Mouse (Mus musculus) small intestine, adult 2 months (tissue): ENCODE measurements around the gene Rs1. TPM values are rescaled to one million over a fixed set of nuclear protein-coding genes. Genes with fewer than 3 reads are reported as not detected.
A peak's percentile ranks its signal among the peaks of the same experiment; 100 is the strongest.
"Not testable (repeated sequence)": the region's sequence is repeated elsewhere in the genome, so short reads cannot be mapped to it uniquely, and the experiment has no call there.

ENCODE experiments used
- H3K27ac ChIP-seq: fragments of 200-500 bp; 2 replicates; pipeline ENCODE4 v1.5.1; 2012; ENCODE audit warnings: low read depth, low read length, control low read depth, inconsistent platforms; ENCODE audit not compliant: insufficient read depth
- H3K27me3 ChIP-seq: fragments of 200-500 bp; 2 replicates; pipeline ENCODE4 v1.6.1; 2012; ENCODE audit warnings: mild to moderate bottlenecking, moderate library complexity, low read length, inconsistent platforms; ENCODE audit not compliant: control insufficient read depth, insufficient read depth
- H3K36me3 ChIP-seq: fragments of 200-500 bp; 2 replicates; pipeline ENCODE4 v1.6.1; 2012; ENCODE audit warnings: mild to moderate bottlenecking, low read length, control low read depth, inconsistent platforms; ENCODE audit not compliant: control insufficient read depth, insufficient read depth
- H3K4me1 ChIP-seq: fragments of 200-500 bp; 2 replicates; pipeline ENCODE4 v1.6.1; 2012; ENCODE audit warnings: low read length, inconsistent platforms, mixed read lengths; ENCODE audit not compliant: control insufficient read depth, insufficient read depth, insufficient read length
- H3K4me3 ChIP-seq: fragments of 200-500 bp; 2 replicates; pipeline ENCODE4 v1.5.1; 2012; ENCODE audit warnings: low read depth, mild to moderate bottlenecking, control low read depth, inconsistent platforms, low read length, moderate library complexity
- CTCF ChIP-seq: fragments of 200-500 bp; IDR thresholded peaks from 2 replicates; pipeline ENCODE4 v1.5.1; 2012; ENCODE audit warnings: low read depth, mild to moderate bottlenecking, control low read depth, inconsistent platforms, low read length, moderate library complexity, mixed read lengths; ENCODE audit not compliant: insufficient replicate concordance, insufficient read length; ENCODE audit errors: extremely low read depth
- POLR2A ChIP-seq: fragments of 200-500 bp; IDR thresholded peaks from 2 replicates; pipeline ENCODE4 v1.6.1; 2012; ENCODE audit warnings: low read depth, mild to moderate bottlenecking, control low read depth, inconsistent platforms, low read length, moderate library complexity
- WGBS: fragments of 180-500 bp; shearing (Covaris S2); methylation state at CpG from one replicate; pipeline ENCODE4 v1.1.7; 2018; 5-methylcytosine and 5-hydroxymethylcytosine counted together
- polyA plus RNA-seq: library from polyadenylated mRNA; depleted of rRNA; stranded (reverse); fragments of >200 nt; gene quantifications from 2 replicates; pipeline ENCODE4 v1.2.3, GENCODE M21; 2012; rRNA removed

Gene Rs1
- polyA plus RNA-seq: not detected in 2 replicates

- H3K36me3 ChIP-seq: no peaks in the 10 kb centered on the region
- no peak within 1 kb of the TSS for H3K27ac ChIP-seq
- no peak within 1 kb of the TSS for H3K4me3 ChIP-seq
- 76% methylated on average over 2 of the region's 2 CpGs for WGBS
- no peaks in the 10 kb centered on the region for H3K4me1 ChIP-seq
- H3K27me3 ChIP-seq: no peaks in the 10 kb centered on the region
- TF ChIP-seq CTCF: no peak
- no peak for TF ChIP-seq POLR2A
Measured at GRCm38 (mm10) chrX:160767713-160768112, at the start of gene Rs1. TSS of gene Rs1 (plus strand) at chrX:160768013.

GRCm38 (mm10) chrX:160735650-160736049 is 32.2 kb upstream of the Rs1 start, which contains the start of gene Ppef1:
TSS of gene Ppef1 (minus strand) at chrX:160735765.
- Histone ChIP-seq H3K4me3 (no peak within 1 kb of the TSS), H3K4me1 (no peaks in the 10 kb centered on the region), H3K36me3 (no peaks in the 10 kb centered on the region), H3K27me3 (no peaks in the 10 kb centered on the region), H3K27ac (no peak within 1 kb of the TSS)
- WGBS: 55% methylated on average over 5 of the region's 5 CpGs
- TF ChIP-seq CTCF (no peak), POLR2A (no peak)

GRCm38 (mm10) chrX:160745399-160745798 is 22.4 kb upstream of the Rs1 start:
- no peaks in the 10 kb centered on the region for H3K36me3 ChIP-seq
- H3K4me1 ChIP-seq: no peaks in the 10 kb centered on the region
- WGBS: 48% methylated on average over 1 of the region's 1 CpGs
- no peak overlapping the region for H3K4me3 ChIP-seq
- no peaks in the 10 kb centered on the region for H3K27me3 ChIP-seq
- H3K27ac ChIP-seq: no peak overlapping the region
- no peak for TF ChIP-seq POLR2A
- no peak for TF ChIP-seq CTCF

- 42% methylated on average over 1 of the region's 1 CpGs for WGBS
- no peaks in the 10 kb centered on the region for H3K36me3 ChIP-seq
- H3K27ac ChIP-seq: no peak overlapping the region
- TF ChIP-seq CTCF: no peak
- TF ChIP-seq POLR2A: no peak
- H3K27me3 ChIP-seq: no peaks in the 10 kb centered on the region
- no peaks in the 10 kb centered on the region for H3K4me1 ChIP-seq
- no peak overlapping the region for H3K4me3 ChIP-seq
Measured at GRCm38 (mm10) chrX:160748653-160749052, 19.2 kb upstream of the Rs1 start.

GRCm38 (mm10) chrX:160750808-160751207 is 17.0 kb upstream of the Rs1 start:
- Histone ChIP-seq H3K4me3 (no peak overlapping the region), H3K27ac (no peak overlapping the region), H3K36me3 (no peaks in the 10 kb centered on the region), H3K27me3 (no peaks in the 10 kb centered on the region), H3K4me1 (no peaks in the 10 kb centered on the region)
- TF ChIP-seq CTCF (no peak), POLR2A (no peak)
- WGBS: 96% methylated on average over 8 of the region's 8 CpGs

GRCm38 (mm10) chrX:160765389-160766232 is 2.2 kb upstream of the Rs1 start:
- no peaks in the 10 kb centered on the region for H3K4me1 ChIP-seq
- WGBS: 17% methylated on average over 30 of the region's 30 CpGs
- peak overlapping the region; percentile 68 for H3K4me3 ChIP-seq
- H3K27me3 ChIP-seq: no peaks in the 10 kb centered on the region
- TF ChIP-seq CTCF (no peak), POLR2A (no peak)
- H3K36me3 ChIP-seq: no peaks in the 10 kb centered on the region
- H3K27ac ChIP-seq: no peak overlapping the region

GRCm38 (mm10) chrX:160766233-160766616 is 1.6 kb upstream of the Rs1 start:
- 19% methylated on average over 15 of the region's 15 CpGs for WGBS
- TF ChIP-seq POLR2A: no peak
- no peak overlapping the region for H3K27ac ChIP-seq

GRCm38 (mm10) chrX:160769622-160770021 is 1.8 kb downstream of the Rs1 start:
- H3K4me3 ChIP-seq, H3K27ac ChIP-seq, H3K4me1 ChIP-seq, H3K27me3 ChIP-seq, H3K36me3 ChIP-seq: not testable (repeated sequence)
- WGBS: 79% methylated on average over 5 of the region's 5 CpGs

More at GRCm38 (mm10) chrX:160766233-160766616, 1.6 kb upstream of the Rs1 start:
- Histone ChIP-seq H3K27me3 (no peaks in the 10 kb centered on the region), H3K4me1 (no peaks in the 10 kb centered on the region), H3K36me3 (no peaks in the 10 kb centered on the region), H3K4me3 (peak overlapping the region; percentile 68)
